Mouse (Mus musculus): ENCODE results near the gene AB124611. TPM values are rescaled to one million over a fixed set of nuclear protein-coding genes. Genes with fewer than 3 reads are reported as not detected.
A peak's percentile ranks its signal among the peaks of the same experiment; 100 is the strongest.
"Not testable (repeated sequence)": the region's sequence is repeated elsewhere in the genome, so short reads cannot be mapped to it uniquely, and the experiment has no call there.

Gene AB124611
- total RNA-seq, 2 experiments from 2014 or later, result 0.34 TPM; not detected in 1

DNA sequence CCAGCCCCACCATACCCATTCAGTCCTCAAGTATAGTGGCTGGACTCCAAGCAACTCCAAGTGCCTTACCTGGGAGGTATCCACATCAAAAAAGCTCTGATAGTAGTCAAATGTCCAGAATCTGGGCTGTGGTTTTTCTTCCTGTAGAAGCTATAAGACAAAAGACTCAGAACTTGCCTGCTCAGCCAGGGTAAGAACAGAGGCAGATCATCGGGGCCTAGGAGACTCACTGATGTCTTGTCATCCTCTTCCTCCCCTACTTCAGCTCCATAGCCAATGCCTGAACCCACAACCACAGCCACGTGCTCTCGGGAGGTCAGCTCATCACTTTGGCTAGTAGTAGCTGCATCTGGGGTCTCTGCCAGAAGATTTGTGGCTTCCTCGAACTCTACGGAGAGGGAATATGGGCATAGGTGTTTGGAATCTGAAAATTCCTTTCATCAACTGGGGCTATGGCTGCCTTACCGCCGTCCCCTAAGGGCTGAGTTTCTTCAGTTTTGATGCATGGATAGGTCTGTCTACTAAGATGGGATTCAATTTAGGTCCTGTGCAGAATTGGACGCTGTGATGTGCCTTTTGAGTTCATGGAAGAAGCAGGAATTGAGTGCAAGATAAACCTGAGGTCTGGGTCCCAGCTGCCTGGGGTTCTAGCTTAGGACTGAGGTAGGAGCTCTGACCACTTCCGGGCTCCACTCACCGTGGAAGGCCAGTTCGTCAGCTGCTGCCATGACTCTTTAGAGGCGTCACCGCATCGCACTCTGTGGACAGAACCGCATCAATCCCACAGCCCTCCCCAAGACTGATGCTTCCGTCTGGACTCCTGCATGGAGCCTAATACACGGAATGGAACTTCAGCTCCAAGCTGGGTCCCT is 66.1 kb downstream of the AB124611 start:
- intact Hi-C loops (cut with DNase I), result loop anchor here (1.0 kb wide), 1 partner anchor 46 kb away; the partner anchor contains the start of gene Carm1
- no peak for DNase-seq (ENCODE audit: low spot score in 2 of 2)

GRCm38 (mm10) chr9:21592703-21593121 is 66.7 kb downstream of the AB124611 start, which contains the start of the genes Timm29 and Yipf2:
Timm29 (plus strand) TSS chr9:21592722.
Yipf2 (minus strand) TSS chr9:21592828.
- DNase-seq (ENCODE audit: low spot score in 2 of 2), result peak; percentile 91 to 93
- intact Hi-C loops (cut with DNase I), result loop anchor here (1.0 kb wide), 1 partner anchor 46 kb away; the partner anchor contains the start of gene Carm1

DNA sequence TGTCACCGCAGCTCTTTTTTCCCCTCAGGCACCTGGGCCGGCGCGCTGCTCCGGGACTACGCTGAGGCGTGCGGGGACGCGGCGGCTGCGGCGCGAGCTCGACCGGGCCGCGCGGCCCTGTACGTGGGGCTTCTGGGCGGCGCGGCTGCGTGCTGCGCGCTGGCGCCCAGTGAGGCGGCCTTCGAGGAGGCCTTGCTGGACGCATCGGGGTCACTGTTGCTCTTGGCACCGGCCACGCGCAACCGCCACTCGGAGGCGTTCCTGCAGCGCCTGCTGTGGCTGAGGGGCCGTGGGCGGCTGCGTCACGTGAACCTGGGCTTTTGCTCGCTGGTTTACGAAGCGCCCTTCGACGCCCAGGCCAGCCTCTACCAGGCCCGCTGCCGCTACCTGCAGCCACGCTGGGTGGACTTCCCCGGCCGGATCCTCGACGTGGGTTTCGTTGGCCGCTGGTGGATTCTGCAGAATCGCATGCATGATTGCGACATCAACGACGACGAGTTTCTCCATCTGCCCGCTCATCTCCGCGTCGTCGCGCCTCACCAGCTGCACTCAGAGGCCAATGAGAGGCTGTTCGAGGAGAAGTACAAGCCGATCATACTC is 67.2 kb downstream of the AB124611 start:
- intact Hi-C loops (cut with DNase I), result no loop called here

DNA sequence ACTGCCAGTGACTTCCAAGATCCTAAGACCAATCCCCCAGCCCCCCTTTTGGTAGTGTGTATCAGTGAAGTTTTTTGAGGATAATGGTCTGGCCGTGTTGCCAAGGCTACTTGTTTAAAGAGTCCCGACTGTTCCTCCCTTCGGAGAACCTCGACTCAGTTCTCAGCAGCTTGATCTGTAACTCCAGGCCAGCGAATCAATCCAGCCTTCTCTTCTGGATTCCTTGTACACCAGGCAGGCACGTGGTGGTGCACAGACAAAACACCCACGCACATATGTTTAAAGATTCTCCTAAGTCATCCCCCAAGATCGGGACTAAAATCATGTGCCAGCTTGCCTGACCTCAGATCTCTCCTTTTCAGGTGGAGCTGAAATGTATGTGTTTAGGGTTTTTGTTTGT is 68.4 kb downstream of the AB124611 start:
- intact Hi-C loops (cut with DNase I); DNase-seq (ENCODE audit: low spot score in 2 of 2): not testable (repeated sequence)

More for the DNA sequence above, 67.2 kb downstream of the AB124611 start:
- peak; percentile 76 to 78 for DNase-seq (ENCODE audit: low spot score in 2 of 2)

DNA sequence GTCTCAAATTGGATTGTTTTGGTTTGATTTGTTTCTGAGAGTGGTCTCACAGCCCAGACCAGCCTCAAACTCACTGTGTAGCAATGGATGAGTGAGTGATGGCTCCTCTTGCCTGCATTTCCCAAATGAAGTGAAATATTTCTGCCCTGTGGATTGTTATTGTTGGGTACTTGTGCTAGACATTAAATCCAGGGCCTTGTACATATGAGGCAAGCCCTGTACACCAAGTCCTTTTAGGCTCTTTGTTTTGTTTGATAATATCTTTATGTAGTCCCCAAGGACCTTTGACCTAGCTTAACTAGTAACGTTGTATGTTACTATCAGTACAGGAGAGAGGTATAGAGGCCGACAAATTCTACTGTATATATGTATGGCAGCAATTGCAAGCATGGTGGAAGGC is 68.9 kb downstream of the AB124611 start:
- intact Hi-C loops (cut with DNase I), result no loop called here
- DNase-seq (ENCODE audit: low spot score in 2 of 2), result no peak

Small RNAs within 50 kb of the gene (microRNA-seq; reads per million reads assigned to microRNA genes)
- gene Mir199a-1, result not detected

Other genes starting within 250 kb of the AB124611 start
- 10 to 100 TPM; 32.6 to 44.4 TPM for gene Kri1, start 238.2 kb upstream of the AB124611 start, total RNA-seq (2021)
- gene Cdkn2d, start 234.8 kb upstream of the AB124611 start, total RNA-seq (2021), result 10 to 100 TPM; 52.7 to 58.8 TPM
- 1 to 10 TPM in 1 of 2 experiments, under 1 TPM in 1; 0.72 to 1.6 TPM for gene Ap1m2, start 213.8 kb upstream of the AB124611 start, total RNA-seq (2021)
- gene Slc44a2, start 205.5 kb upstream of the AB124611 start, total RNA-seq (2021), result 10 to 100 TPM; 43.0 to 52.5 TPM
- gene Ilf3, start 158.3 kb upstream of the AB124611 start, total RNA-seq (2021), result 10 to 100 TPM; 75.5 to 75.9 TPM
- gene Qtrt1, start 114.3 kb upstream of the AB124611 start, total RNA-seq (2021), result 10 to 100 TPM; 19.1 to 31.3 TPM
- gene Dnm2, start 101.3 kb upstream of the AB124611 start, total RNA-seq (2021), result 10 to 100 TPM; 48.1 to 71.8 TPM
- 10 to 100 TPM; 14.2 to 16.7 TPM for gene Tmed1, start 15.9 kb upstream of the AB124611 start, total RNA-seq (2021)
- 10 to 100 TPM; 70.8 to 76.7 TPM for gene Carm1, start 20.7 kb downstream of the AB124611 start, total RNA-seq (2021)
- gene Timm29, start 66.5 kb downstream of the AB124611 start, total RNA-seq (2021), result 10 to 100 TPM; 48.9 to 49.1 TPM
- gene Yipf2, start 66.7 kb downstream of the AB124611 start, total RNA-seq (2021), result 10 to 100 TPM; 21.5 to 22.7 TPM
- gene Smarca4, start 90.0 kb downstream of the AB124611 start, total RNA-seq (2021), result 100 to 1,000 TPM; 113 to 121 TPM
- gene Ldlr, start 197.3 kb downstream of the AB124611 start, total RNA-seq (2021), result 10 to 100 TPM; 16.1 to 21.0 TPM
- 1 to 10 TPM; 1.5 TPM for gene Spc24, start 234.1 kb downstream of the AB124611 start, total RNA-seq (2021)